Mouse (Mus musculus) small intestine, adult 2 months (tissue): Measurements from ENCODE around the gene Fto. TPM values are rescaled to one million over a fixed set of nuclear protein-coding genes. Genes with fewer than 3 reads are reported as not detected.

Experiments
- H3K27ac ChIP-seq: fragments of 200-500 bp; 2 replicates; pipeline ENCODE4 v1.5.1; 2012; ENCODE audit warnings: low read depth, low read length, control low read depth, inconsistent platforms; ENCODE audit not compliant: insufficient read depth
- H3K27me3 ChIP-seq: fragments of 200-500 bp; 2 replicates; pipeline ENCODE4 v1.6.1; 2012; ENCODE audit warnings: mild to moderate bottlenecking, moderate library complexity, low read length, inconsistent platforms; ENCODE audit not compliant: control insufficient read depth, insufficient read depth
- H3K36me3 ChIP-seq: fragments of 200-500 bp; 2 replicates; pipeline ENCODE4 v1.6.1; 2012; ENCODE audit warnings: mild to moderate bottlenecking, low read length, control low read depth, inconsistent platforms; ENCODE audit not compliant: control insufficient read depth, insufficient read depth
- H3K4me1 ChIP-seq: fragments of 200-500 bp; 2 replicates; pipeline ENCODE4 v1.6.1; 2012; ENCODE audit warnings: low read length, inconsistent platforms, mixed read lengths; ENCODE audit not compliant: control insufficient read depth, insufficient read depth, insufficient read length
- H3K4me3 ChIP-seq: fragments of 200-500 bp; 2 replicates; pipeline ENCODE4 v1.5.1; 2012; ENCODE audit warnings: low read depth, mild to moderate bottlenecking, control low read depth, inconsistent platforms, low read length, moderate library complexity
- CTCF ChIP-seq: fragments of 200-500 bp; IDR thresholded peaks from 2 replicates; pipeline ENCODE4 v1.5.1; 2012; ENCODE audit warnings: low read depth, mild to moderate bottlenecking, control low read depth, inconsistent platforms, low read length, moderate library complexity, mixed read lengths; ENCODE audit not compliant: insufficient replicate concordance, insufficient read length; ENCODE audit errors: extremely low read depth
- POLR2A ChIP-seq: fragments of 200-500 bp; IDR thresholded peaks from 2 replicates; pipeline ENCODE4 v1.6.1; 2012; ENCODE audit warnings: low read depth, mild to moderate bottlenecking, control low read depth, inconsistent platforms, low read length, moderate library complexity
- WGBS: fragments of 180-500 bp; shearing (Covaris S2); methylation state at CpG from one replicate; pipeline ENCODE4 v1.1.7; 2018; 5-methylcytosine and 5-hydroxymethylcytosine counted together
- polyA plus RNA-seq: library from polyadenylated mRNA; depleted of rRNA; stranded (reverse); fragments of >200 nt; gene quantifications from 2 replicates; pipeline ENCODE4 v1.2.3, GENCODE M21; 2012; rRNA removed

The Fto gene
- 6.8 and 7.3 TPM in 2 replicates for polyA plus RNA-seq

GRCm38 (mm10) chr8:91312835-91313832 is at the start of gene Fto, which contains the start of gene Rpgrip1l:
TSS of gene Fto (plus strand) at chr8:91313525.
TSS of gene Rpgrip1l (minus strand) at chr8:91313262.
- Histone ChIP-seq H3K4me3 (peak within 1 kb of the TSS; percentile 72), H3K36me3 (no peaks in the 10 kb centered on the region), H3K27ac (no peak within 1 kb of the TSS), H3K4me1 (peaks cover 2% of the 10 kb centered on the region), H3K27me3 (no peaks in the 10 kb centered on the region)
- TF ChIP-seq CTCF = no peak
- TF ChIP-seq POLR2A = peak; percentile 28
- WGBS = under 1% methylated on average over 59 of the region's 59 CpGs

GRCm38 (mm10) chr8:91263939-91264338 is 49.4 kb upstream of the Fto start:
- Histone ChIP-seq H3K4me1 (no peaks in the 10 kb centered on the region), H3K4me3 (no peak overlapping the region), H3K36me3 (no peaks in the 10 kb centered on the region), H3K27ac (no peak overlapping the region), H3K27me3 (no peaks in the 10 kb centered on the region)
- 80% methylated on average over 3 of the region's 3 CpGs for WGBS
- TF ChIP-seq POLR2A (no peak), CTCF (no peak)

- Histone ChIP-seq H3K36me3 (no peaks in the 10 kb centered on the region), H3K27ac (no peak overlapping the region), H3K27me3 (no peaks in the 10 kb centered on the region), H3K4me3 (no peak overlapping the region), H3K4me1 (no peaks in the 10 kb centered on the region)
- TF ChIP-seq POLR2A (no peak), CTCF (no peak)
These were observed 48.8 kb upstream of the Fto start for GRCm38 (mm10) chr8:91264564-91264963.

GRCm38 (mm10) chr8:91269374-91269958 is 43.9 kb upstream of the Fto start:
- no peaks in the 10 kb centered on the region for H3K4me1 ChIP-seq
- WGBS = 81% methylated on average over 2 of the region's 2 CpGs
- no peak for TF ChIP-seq POLR2A
- TF ChIP-seq CTCF = no peak
- no peak overlapping the region for H3K27ac ChIP-seq
- no peaks in the 10 kb centered on the region for H3K36me3 ChIP-seq
- no peak overlapping the region for H3K4me3 ChIP-seq
- H3K27me3 ChIP-seq = no peaks in the 10 kb centered on the region

- H3K27ac ChIP-seq = no peak overlapping the region
- H3K4me3 ChIP-seq = no peak overlapping the region
- no peaks in the 10 kb centered on the region for H3K27me3 ChIP-seq
- no peaks in the 10 kb centered on the region for H3K4me1 ChIP-seq
- TF ChIP-seq CTCF = no peak
- TF ChIP-seq POLR2A = no peak
- 90% methylated on average over 5 of the region's 5 CpGs for WGBS
- H3K36me3 ChIP-seq = no peaks in the 10 kb centered on the region
These were observed 39.8 kb upstream of the Fto start for GRCm38 (mm10) chr8:91273493-91273892.

- Histone ChIP-seq H3K27me3 (no peaks in the 10 kb centered on the region), H3K4me1 (no peaks in the 10 kb centered on the region), H3K4me3 (no peak overlapping the region), H3K36me3 (no peaks in the 10 kb centered on the region), H3K27ac (no peak overlapping the region)
- 94% methylated on average over 2 of the region's 2 CpGs for WGBS
- no peak for TF ChIP-seq POLR2A
- peak; percentile 41; the same call in 1 of the 2 replicates for TF ChIP-seq CTCF
These were observed 37.0 kb upstream of the Fto start for GRCm38 (mm10) chr8:91276337-91276736.

GRCm38 (mm10) chr8:91278060-91278459 is 35.3 kb upstream of the Fto start:
- no peak for TF ChIP-seq CTCF
- no peak for TF ChIP-seq POLR2A
- WGBS = 89% methylated on average over 5 of the region's 5 CpGs
- Histone ChIP-seq H3K27ac (no peak overlapping the region), H3K27me3 (no peaks in the 10 kb centered on the region), H3K4me3 (no peak overlapping the region), H3K4me1 (no peaks in the 10 kb centered on the region), H3K36me3 (no peaks in the 10 kb centered on the region)
